Mouse (Mus musculus): ENCODE measurements at regions not wholly inside any gene's neighbourhood (a gene's known extent, or its start where the extent isn't known, plus 50 kb on each side); places are given as distances from the start of the nearest gene placed in this dataset.

- Histone ChIP-seq H3K4me3 (ENCODE audit: low read length) (no peak overlapping the region), H3K4me1 (ENCODE audit: control insufficient read depth, insufficient read depth, low read length) (no peaks in the 10 kb centered on the region), H3K27ac (ENCODE audit: low read depth, low read length) (no peak overlapping the region), H3K36me3 (ENCODE audit: control insufficient read depth, insufficient read depth, low read length) (no peaks in the 10 kb centered on the region), H3K9ac (ENCODE audit: low read depth, low read length) (no peak overlapping the region), H3K27me3 (ENCODE audit: control insufficient read depth, insufficient read depth, low read length) (no peaks in the 10 kb centered on the region), H3K9me3 (ENCODE audit: control insufficient read depth, low read length) (no peaks in the 10 kb centered on the region), H3K4me2 (replicated peaks; ENCODE audit: low read depth, low read length) (no peak overlapping the region)
- no peak for ATAC-seq (ENCODE audit: low FRiP score, low TSS enrichment)
- WGBS = 85% methylated on average over 3 of the region's 3 CpGs
Measured at GRCm38 (mm10) chr16:39390626-39391025, 498.2 kb downstream of the Igsf11 start.

- Histone ChIP-seq H3K4me3 (ENCODE audit: low read length) (no peak overlapping the region), H3K4me1 (ENCODE audit: control insufficient read depth, insufficient read depth, low read length) (no peaks in the 10 kb centered on the region), H3K9ac (ENCODE audit: low read depth, low read length) (no peak overlapping the region), H3K27ac (ENCODE audit: low read depth, low read length) (no peak overlapping the region), H3K9me3 (ENCODE audit: control insufficient read depth, low read length) (no peaks in the 10 kb centered on the region), H3K27me3 (ENCODE audit: control insufficient read depth, insufficient read depth, low read length) (no peaks in the 10 kb centered on the region), H3K4me2 (replicated peaks; ENCODE audit: low read depth, low read length) (no peak overlapping the region), H3K36me3 (ENCODE audit: control insufficient read depth, insufficient read depth, low read length) (no peaks in the 10 kb centered on the region)
- no peak for ATAC-seq (ENCODE audit: low FRiP score, low TSS enrichment)
- WGBS = 64% methylated on average over 4 of the region's 4 CpGs
Measured at GRCm38 (mm10) chr16:39402101-39402749, 509.8 kb downstream of the Igsf11 start.

- WGBS = 94% methylated on average over 1 of the region's 1 CpGs
- H3K27me3 ChIP-seq (ENCODE audit: control insufficient read depth, insufficient read depth, low read length) = no peaks in the 10 kb centered on the region
- H3K36me3 ChIP-seq (ENCODE audit: control insufficient read depth, insufficient read depth, low read length) = no peaks in the 10 kb centered on the region
- no peak overlapping the region for H3K27ac ChIP-seq (ENCODE audit: low read depth, low read length)
- no peaks in the 10 kb centered on the region for H3K9me3 ChIP-seq (ENCODE audit: control insufficient read depth, low read length)
- no peak overlapping the region for H3K4me3 ChIP-seq (ENCODE audit: low read length)
- H3K4me1 ChIP-seq (ENCODE audit: control insufficient read depth, insufficient read depth, low read length) = no peaks in the 10 kb centered on the region
- no peak overlapping the region for H3K4me2 ChIP-seq (replicated peaks; ENCODE audit: low read depth, low read length)
- H3K9ac ChIP-seq (ENCODE audit: low read depth, low read length) = no peak overlapping the region
- no peak for ATAC-seq (ENCODE audit: low FRiP score, low TSS enrichment)
Measured at GRCm38 (mm10) chr16:39431581-39431980, 539.1 kb downstream of the Igsf11 start.

GRCm38 (mm10) chr16:39445740-39446139, 538.4 kb upstream of the Lsamp start:
- no peak overlapping the region for H3K4me3 ChIP-seq (ENCODE audit: low read length)
- no peak overlapping the region for H3K4me2 ChIP-seq (replicated peaks; ENCODE audit: low read depth, low read length)
- H3K9me3 ChIP-seq (ENCODE audit: control insufficient read depth, low read length) = no peaks in the 10 kb centered on the region
- no peak overlapping the region for H3K27ac ChIP-seq (ENCODE audit: low read depth, low read length)
- no peaks in the 10 kb centered on the region for H3K27me3 ChIP-seq (ENCODE audit: control insufficient read depth, insufficient read depth, low read length)
- no peaks in the 10 kb centered on the region for H3K4me1 ChIP-seq (ENCODE audit: control insufficient read depth, insufficient read depth, low read length)
- WGBS = 96% methylated on average over 2 of the region's 2 CpGs
- no peaks in the 10 kb centered on the region for H3K36me3 ChIP-seq (ENCODE audit: control insufficient read depth, insufficient read depth, low read length)
- H3K9ac ChIP-seq (ENCODE audit: low read depth, low read length) = no peak overlapping the region
- ATAC-seq (ENCODE audit: low FRiP score, low TSS enrichment) = no peak

GRCm38 (mm10) chr16:39453400-39454138, 530.6 kb upstream of the Lsamp start:
- Histone ChIP-seq H3K9ac (ENCODE audit: low read depth, low read length) (no peak overlapping the region), H3K4me1 (ENCODE audit: control insufficient read depth, insufficient read depth, low read length) (no peaks in the 10 kb centered on the region), H3K4me3 (ENCODE audit: low read length) (no peak overlapping the region), H3K4me2 (replicated peaks; ENCODE audit: low read depth, low read length) (no peak overlapping the region), H3K9me3 (ENCODE audit: control insufficient read depth, low read length) (no peaks in the 10 kb centered on the region), H3K36me3 (ENCODE audit: control insufficient read depth, insufficient read depth, low read length) (no peaks in the 10 kb centered on the region), H3K27ac (ENCODE audit: low read depth, low read length) (no peak overlapping the region), H3K27me3 (ENCODE audit: control insufficient read depth, insufficient read depth, low read length) (no peaks in the 10 kb centered on the region)
- ATAC-seq (ENCODE audit: low FRiP score, low TSS enrichment) = no peak
- WGBS = 72% methylated on average over 5 of the region's 5 CpGs
